Mouse (Mus musculus) urinary bladder, postnatal 36 days (tissue): Measurements from ENCODE around the gene Phf21b.
A peak's percentile ranks its signal among the peaks of the same experiment; 100 is the strongest.
"Not testable (repeated sequence)": the region's sequence is repeated elsewhere in the genome, so short reads cannot be mapped to it uniquely, and the experiment has no call there.

Source experiments
- DNase-seq, 2 experiments: peaks; one replicate each; pipeline ENCODE4 v3.0.0; 2022; ENCODE audit warnings: low spot score in 2 of 2, mixed read lengths in 1 of 2

The Phf21b gene

GRCm38 (mm10) chr15:84775421-84776174 lies 80.3 kb downstream of the Phf21b start:
- DNase-seq: no peak

DNA sequence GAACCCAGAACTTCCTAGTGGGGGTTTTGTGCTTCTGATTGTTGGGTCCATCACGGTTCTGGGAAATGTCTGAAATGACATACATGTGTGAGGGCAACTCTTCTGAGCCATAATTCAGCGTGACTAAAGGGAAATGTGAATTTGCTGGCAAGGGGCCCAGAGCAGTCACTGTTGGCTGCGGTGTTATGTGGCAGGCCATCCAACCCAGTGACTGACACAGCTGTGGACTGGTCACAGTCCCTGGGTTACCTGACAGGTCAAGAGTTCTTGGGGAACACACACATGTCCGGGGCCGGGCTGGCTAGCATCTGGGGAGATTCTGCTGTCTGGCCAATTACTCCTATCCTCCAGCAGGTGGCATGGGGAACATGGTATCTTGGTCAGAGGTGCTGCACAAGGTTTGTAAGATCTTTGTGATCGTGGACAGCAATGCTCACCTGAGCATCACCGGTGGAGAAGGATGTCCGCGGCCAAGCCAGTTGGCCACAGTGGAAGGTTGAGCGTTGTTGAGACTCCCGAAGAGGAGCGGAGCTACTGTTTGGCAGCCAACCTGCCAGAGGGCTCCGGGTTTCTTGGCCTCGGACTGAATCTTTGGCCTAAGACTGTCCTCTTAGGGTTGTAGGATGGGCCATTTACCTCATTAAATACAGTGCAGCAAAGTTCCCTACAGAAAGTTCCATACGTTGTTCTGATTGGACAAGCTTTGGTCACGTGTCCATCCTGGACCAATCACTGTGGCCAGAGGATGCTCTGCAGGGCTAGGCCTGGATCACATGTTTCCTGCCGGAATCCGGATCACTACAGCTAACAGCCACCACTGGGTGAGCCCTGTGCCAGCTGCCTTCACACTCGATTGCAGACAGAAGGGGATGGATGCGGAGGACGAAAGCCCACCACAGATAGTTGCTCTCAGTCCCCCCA lies 83.4 kb downstream of the Phf21b start:
- DNase-seq: no peak

DNA sequence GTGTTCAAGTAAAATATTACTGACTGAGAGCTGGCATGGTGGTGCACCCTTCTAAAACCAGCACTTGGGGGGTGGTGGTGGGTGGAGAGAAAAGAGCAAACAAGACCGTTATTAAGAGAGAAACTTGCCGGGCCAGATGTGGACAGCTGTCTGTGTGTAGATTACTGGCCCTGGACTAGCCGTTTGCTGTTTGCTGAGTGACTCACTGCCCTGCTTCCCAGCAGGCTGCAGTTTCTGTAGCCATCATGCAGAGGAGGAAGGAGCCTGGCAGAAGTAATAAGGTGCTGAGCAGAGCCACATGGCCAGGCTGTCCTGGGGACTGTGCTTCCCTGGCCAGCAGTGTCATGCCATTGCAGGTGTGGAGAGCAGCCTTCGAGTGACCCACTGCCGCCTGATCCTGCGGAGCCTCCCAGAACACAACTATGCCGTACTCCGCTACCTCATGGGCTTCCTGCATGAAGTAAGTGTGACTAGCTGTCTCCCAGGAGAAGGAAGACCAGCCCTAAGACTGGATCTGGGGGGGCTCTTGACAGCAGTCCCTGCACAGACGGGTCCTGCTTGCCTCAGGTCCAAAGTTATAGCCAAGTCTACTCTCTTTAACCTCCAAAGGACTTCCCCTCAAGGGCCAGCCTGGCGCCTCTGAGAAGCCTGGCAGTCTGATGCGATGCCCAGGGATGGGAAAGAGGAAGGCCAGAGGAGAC lies 86.1 kb downstream of the Phf21b start:
- peak in 1 of 2 experiments; percentile 7 for DNase-seq

DNA sequence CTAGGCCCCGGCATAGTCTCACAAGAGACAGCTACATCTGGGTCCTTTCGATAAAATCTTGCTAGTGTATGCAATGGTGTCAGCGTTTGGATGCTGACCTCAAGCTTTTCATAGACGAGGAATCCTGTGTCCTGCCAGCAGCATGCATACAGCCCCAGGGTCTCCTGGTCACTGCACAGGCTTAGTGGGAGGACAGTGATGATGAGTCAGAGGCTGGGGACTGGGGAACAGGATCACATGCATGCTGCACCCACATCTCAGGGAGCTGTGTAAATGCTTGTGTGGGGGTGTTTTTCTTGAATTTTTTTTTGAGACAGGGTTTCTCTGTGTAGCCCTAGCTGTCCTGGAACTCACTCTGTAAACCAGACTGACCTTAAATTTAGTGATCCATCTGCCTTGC lies 87.3 kb downstream of the Phf21b start:
- not testable (repeated sequence) for DNase-seq

GRCm38 (mm10) chr15:84766621-84767020 lies 89.2 kb downstream of the Phf21b start:
- no peak for DNase-seq

GRCm38 (mm10) chr15:84763423-84763812 lies 92.4 kb downstream of the Phf21b start:
- no peak for DNase-seq

DNA sequence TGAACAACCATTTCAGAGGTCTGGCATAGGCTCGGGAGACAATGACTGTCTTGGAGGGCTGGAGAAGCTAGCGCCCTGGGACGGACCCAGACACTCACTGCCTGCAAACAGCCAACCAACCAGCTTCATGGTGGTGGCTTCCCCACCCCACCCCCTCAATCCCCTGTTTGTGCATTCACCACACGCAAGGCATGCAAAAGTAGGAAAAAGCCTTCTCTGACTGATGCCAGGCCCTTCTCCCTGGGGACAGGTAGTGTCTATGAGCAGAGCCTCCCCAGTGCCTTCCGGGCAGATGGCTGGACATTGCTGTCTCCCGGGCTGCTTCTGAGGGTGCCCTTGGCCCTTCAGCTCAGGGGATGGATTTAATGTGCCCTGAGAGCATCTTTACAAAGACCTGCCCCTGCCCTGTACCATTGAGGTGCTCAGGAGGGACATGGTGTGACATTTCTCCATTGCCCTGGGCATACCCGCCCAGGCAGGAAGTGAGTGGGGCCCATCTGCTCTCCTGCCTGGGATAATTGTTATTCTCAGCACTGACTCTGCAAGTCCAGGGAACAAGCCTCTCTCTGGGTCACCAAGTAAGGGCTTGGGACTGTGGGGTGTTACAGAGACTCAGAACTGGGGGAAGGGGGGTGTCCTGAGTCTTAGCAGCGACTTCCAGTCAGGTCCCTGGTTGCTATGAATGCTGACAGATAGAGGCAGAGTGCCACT lies 93.0 kb downstream of the Phf21b start:
- no peak for DNase-seq

- no peak for DNase-seq
These were observed 97.4 kb downstream of the Phf21b start for GRCm38 (mm10) chr15:84758493-84758892.

GRCm38 (mm10) chr15:84756426-84756825 lies 99.4 kb downstream of the Phf21b start:
- no peak for DNase-seq

DNA sequence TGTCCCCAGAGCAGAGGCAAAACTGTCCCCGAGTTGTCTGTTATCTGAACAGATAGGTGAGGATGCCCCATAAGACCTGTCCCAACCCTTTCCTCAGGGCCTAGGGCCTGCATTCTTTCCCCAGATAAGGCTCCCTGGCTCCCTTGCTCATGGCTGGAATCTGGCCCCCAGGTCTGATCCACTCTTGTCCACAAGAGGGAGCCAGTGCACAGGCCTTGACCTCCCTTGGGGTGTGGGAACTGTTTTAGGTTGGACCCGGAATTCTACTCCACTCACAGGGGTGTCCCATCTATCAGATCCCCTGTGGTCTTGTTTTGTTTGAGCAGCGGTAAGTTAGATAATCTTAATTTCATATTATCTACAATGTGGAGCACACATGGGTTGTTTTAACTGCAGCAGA lies 100.9 kb downstream of the Phf21b start:
- peak; percentile 59 to 68 for DNase-seq

GRCm38 (mm10) chr15:84745831-84746230 lies 110.0 kb downstream of the Phf21b start:
- no peak for DNase-seq

GRCm38 (mm10) chr15:84744308-84744707 lies 111.5 kb downstream of the Phf21b start:
- DNase-seq: no peak

DNA sequence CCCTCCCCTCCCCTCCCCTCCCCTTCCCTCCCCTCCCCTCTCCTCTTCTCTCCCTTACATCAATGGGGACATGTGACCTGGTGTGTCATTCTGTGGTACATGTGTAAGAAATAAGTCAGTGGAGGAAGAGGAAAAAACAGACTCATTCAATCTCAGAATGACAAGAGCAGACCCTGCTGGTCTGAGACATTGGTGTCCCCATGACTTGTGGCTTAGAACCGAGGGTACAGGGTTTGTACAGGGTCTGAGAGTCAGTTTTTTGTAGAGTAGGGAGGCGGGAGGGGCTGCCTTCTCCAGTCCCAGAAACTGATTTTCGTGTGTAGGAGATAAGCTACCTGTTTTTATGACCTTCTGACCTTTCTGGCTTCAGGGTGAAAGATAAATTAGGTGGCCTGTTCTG lies 112.5 kb downstream of the Phf21b start:
- DNase-seq: no peak

- DNase-seq: no peak
These were observed 114.3 kb downstream of the Phf21b start for GRCm38 (mm10) chr15:84741573-84741972.

DNA sequence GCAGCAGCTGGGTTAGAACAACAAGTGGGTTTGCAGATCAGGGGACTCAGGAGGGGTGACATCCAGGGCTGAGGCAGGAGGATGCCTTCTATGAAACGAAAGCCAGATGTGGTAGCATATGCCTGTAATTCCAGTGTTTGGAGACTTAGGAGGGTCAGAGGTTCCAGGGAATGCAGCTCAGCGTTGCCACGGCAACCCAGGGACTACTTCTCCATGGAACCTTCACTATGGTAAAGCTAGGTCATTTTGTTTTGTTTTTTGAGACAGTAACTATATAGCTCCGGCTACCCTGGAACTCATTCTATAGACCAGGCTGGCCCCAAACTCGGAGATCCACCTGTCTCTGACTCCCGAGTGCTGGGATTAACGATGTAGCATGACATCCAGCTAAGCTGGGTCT lies 117.6 kb downstream of the Phf21b start:
- no peak for DNase-seq

- no peak for DNase-seq
These were observed 118.9 kb downstream of the Phf21b start for GRCm38 (mm10) chr15:84736994-84737346.

GRCm38 (mm10) chr15:84736346-84736993 lies 119.4 kb downstream of the Phf21b start:
- DNase-seq: no peak
